Mouse (Mus musculus): Measurements from ENCODE around the gene Ncor2.

- no peak for TF ChIP-seq HCFC1 (IDR thresholded peaks at IDR 0.05; ENCODE audit: borderline replicate concordance, insufficient read depth, low read length)
- TF ChIP-seq ZNF384 (IDR thresholded peaks at IDR 0.05; ENCODE audit: low read depth, low read length), result no peak
- TF ChIP-seq MAFK (IDR thresholded peaks at IDR 0.05; ENCODE audit: insufficient read depth, low read depth, low read length), result no peak
- no peak for TF ChIP-seq CHD2 (IDR thresholded peaks at IDR 0.05; ENCODE audit: low read depth, low read length)
- no peak for TF ChIP-seq ZC3H11A (IDR thresholded peaks at IDR 0.05; ENCODE audit: borderline replicate concordance, low read depth, low read length)
Measured at GRCm38 (mm10) chr5:124989724-124990123, 189.3 kb downstream of the Ncor2 start.
